Mouse (Mus musculus) spleen, postnatal 4 days (tissue): ENCODE data around the gene Mapk8.

Source experiments
- DNase-seq, 2 experiments: peaks; one replicate each; pipeline ENCODE4 v3.0.0; 2022; ENCODE audit warnings: low spot score in 2 of 2

Gene Mapk8

DNA sequence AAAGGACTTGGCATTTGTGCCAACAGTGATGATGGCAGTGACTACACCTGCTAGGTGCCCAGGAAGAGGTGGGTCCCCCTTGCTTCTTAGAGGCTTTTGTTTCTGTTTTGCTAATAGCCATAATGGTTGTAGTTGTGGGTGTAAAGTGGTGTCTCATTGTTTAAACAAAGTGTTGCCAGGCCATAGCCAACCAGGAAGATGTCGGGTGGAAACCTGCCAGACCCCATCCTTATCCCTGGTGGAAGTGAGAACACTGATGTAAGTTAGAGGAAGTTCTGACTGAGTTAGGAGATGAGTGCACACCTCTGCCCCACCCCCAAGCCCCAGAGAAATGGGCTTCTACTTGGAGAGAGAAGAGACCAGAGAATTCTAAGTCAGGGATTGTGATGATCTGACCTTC, 98.8 kb downstream of the Mapk8 start:
- DNase-seq, result no peak

DNA sequence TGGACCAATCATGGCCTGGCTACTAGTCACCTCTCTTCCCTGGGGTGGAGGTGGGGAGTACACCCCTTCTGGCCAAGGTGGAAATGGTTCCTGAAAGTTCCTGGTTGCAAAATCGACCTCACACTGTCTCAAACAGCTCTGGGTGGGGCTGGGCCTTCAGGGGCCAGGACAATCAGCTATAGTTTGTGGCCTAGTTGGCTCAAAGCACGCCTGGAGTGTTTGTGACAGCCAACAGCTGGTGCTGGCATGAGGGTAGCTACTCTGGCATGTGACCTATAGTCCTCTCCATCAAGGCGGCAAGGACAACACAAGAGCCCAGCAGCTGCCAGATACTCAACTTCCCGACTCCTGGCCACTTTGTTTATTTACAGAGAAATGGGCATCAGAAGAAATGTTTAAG, 99.2 kb downstream of the Mapk8 start:
- no peak for DNase-seq

- DNase-seq, result no peak
Measured at GRCm38 (mm10) chr14:33346546-33346945, 100.4 kb downstream of the Mapk8 start.

GRCm38 (mm10) chr14:33343131-33343725, 103.7 kb downstream of the Mapk8 start:
- no peak for DNase-seq

DNA sequence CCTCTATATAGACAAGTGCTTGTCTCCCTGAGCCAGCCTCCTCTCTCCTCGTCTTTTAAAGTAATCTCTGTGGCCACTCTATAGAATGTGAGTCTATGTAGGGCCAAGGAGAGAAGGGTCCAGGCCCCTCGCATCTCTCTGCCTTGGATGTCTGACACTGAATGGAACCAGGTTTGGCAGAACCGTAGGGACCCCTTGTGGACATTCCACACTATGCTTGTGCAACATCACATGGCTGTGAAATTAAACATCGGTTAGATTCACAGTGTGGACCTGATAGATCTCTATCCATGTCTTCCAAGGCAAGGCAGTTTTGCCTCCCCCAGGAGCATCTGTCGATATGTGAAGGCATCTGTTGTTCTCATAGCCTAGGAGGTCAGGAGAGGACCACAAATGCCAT, 108.3 kb downstream of the Mapk8 start:
- DNase-seq, result no peak

DNA sequence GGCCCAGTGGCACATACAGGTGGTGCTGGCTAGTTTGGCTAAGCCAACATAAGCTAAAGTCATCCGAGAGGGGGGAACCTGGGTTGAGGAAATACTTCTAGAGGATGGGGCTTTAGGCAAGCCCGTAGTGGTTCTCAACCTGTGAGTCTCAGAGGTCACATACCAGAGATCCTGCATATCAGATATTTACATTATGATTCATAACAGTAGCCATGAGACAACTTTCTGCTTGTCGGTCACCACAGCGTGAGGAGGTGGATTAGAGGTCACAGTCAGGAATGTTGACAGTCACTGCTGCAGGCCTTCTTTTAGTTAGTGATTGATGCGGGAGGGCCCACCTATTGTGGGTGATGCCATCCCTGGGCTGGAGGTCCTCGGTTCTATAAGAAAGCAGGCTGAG, 111.2 kb downstream of the Mapk8 start:
- DNase-seq, result no peak

GRCm38 (mm10) chr14:33334402-33334801, 112.6 kb downstream of the Mapk8 start:
- DNase-seq, result no peak

DNA sequence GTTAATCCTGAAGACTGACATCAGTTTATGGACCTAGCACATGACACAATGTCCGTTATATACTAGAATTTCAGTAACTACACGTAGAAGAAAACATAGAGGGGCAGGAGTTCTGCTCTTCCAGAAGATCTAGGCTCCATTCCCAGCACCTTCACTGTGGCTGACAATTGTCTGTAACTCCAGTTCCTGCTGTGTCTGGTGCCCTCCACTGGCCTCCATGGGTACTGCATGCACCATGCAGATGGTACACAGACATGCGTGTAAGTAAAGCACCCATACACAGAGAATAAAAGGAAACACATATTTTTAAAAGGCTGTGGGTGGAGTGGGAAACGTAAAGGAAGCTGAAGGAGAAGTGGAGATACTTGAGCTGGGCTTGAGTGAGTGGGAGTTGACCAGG, 113.1 kb downstream of the Mapk8 start:
- no peak for DNase-seq

DNA sequence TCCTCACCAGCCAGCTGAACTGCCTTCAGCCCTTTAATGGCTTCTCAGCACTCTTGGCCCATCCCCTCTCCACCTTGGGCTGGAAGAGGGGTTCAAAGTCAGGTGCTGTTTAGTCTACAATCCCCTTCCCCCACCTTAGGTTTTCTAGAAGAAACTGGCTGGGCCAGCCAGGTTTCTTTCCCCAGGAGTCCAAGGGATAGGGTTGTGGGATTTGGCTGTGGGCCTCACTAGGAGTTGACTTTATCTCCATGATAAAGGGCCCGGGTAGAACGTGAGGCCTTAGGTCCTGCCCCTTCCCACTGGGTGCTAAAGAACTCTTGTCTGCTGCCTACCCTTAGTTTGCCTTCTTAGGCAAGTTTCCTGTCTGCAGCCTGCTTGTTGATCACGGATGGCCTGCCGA, 115.3 kb downstream of the Mapk8 start:
- DNase-seq, result no peak

- DNase-seq, result no peak
Measured at GRCm38 (mm10) chr14:33330986-33331385, 116.0 kb downstream of the Mapk8 start.

- DNase-seq, result no peak
Measured at GRCm38 (mm10) chr14:33329297-33329805, 117.6 kb downstream of the Mapk8 start.

GRCm38 (mm10) chr14:33328369-33328768, 118.6 kb downstream of the Mapk8 start:
- DNase-seq, result no peak
